ENCODE assay signal across 8 mouse cellular contexts in the genomic region with DNA sequence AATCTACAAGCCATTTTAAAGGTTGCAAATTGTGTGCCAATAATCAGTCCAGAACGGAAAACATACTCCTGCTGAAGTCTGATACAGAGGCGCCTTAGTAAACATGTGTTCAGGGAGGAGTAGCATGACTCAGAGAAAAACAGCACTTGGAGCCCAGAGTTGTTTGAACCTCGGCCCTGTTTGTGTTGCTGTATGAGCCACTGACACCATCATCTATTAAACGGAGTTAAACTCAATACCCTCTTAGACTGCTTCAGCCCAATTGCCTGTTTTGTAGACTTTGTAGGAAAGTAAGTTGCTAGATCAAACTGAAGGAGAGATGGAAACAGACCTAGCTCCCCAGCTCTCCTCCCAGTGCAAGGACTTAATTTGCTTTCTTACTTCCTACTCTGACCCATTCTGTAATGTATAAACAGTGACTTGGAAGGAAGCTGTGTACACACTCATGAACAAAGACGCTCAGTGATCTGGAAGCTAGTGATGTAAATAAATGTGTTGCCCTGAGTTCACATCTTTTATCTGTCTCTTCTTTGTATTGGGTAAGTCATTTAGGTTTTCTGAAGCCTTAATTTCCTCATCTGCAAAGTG. TPM values are rescaled to one million over a fixed set of nuclear protein-coding genes. Genes with fewer than 3 reads are reported as not detected.
DNase-seq lines count a peak whose midpoint lies in the region; ATAC-seq lines count a peak whose summit lies in the region.

No protein-coding gene starts in this region.

- peak; percentile 4 for ATAC-seq in hindbrain, embryonic 14.5 days (ENCODE audit: low FRiP score)
- ATAC-seq in monocyte, adult 5-6 weeks (replicated peaks; ENCODE audit: insufficient number of reproducible peaks, low FRiP score, low TSS enrichment, poor library complexity, severe bottlenecking) = no peak

- H3K36me3 ChIP-seq in hindbrain, embryonic 14.5 days (replicated peaks; ENCODE audit: control insufficient read depth, insufficient read depth) = no peaks in the 10 kb centered on the region

- WGBS in hindbrain, embryonic 14.5 days = 35% methylated on average over 5 of the region's 5 CpGs

- no peaks in the 10 kb centered on the region for H3K27me3 ChIP-seq in hindbrain, embryonic 14.5 days (ENCODE audit: control insufficient read depth, insufficient read depth, low read length)

- peak; percentile 4 to 6 for DNase-seq in adrenal gland, postnatal 4 days (ENCODE audit: low spot score in 2 of 2)
- no peak for DNase-seq in adrenal gland, adult (ENCODE audit: inconsistent age in 2 of 2, low spot score in 1 of 2)
- peak; percentile 15 to 50 for DNase-seq in urinary bladder, adult 18-20 months (ENCODE audit: low spot score in 2 of 2)
- DNase-seq in urinary bladder, postnatal 4 days (ENCODE audit: low spot score in 2 of 2) = no peak
- DNase-seq in hindbrain, embryonic 14.5 days (ENCODE audit: low spot score) = no peak
- DNase-seq in lung, postnatal 14 days = peak; percentile 29
- no peak for DNase-seq in left cerebral cortex, adult 9 months (ENCODE audit: low spot score in 2 of 2)

- H3K9ac ChIP-seq in hindbrain, embryonic 14.5 days = peak overlapping the region; percentile 86

- H3K27ac ChIP-seq in hindbrain, embryonic 14.5 days = peak overlapping the region; percentile 96

- H3K9me3 ChIP-seq in hindbrain, embryonic 14.5 days (ENCODE audit: control insufficient read depth, low read length) = no peaks in the 10 kb centered on the region

- H3K4me3 ChIP-seq in hindbrain, embryonic 14.5 days (replicated peaks; ENCODE audit: low read length) = peak overlapping the region; percentile 74

- H3K4me2 ChIP-seq in hindbrain, embryonic 14.5 days (replicated peaks) = peak overlapping the region; percentile 70

- H3K4me1 ChIP-seq in hindbrain, embryonic 14.5 days (replicated peaks; ENCODE audit: control insufficient read depth, insufficient read depth, low read length) = peaks cover 18% of the 10 kb centered on the region; the same call in 1 of the 2 replicates

RNA-seq across cellular contexts. Expression of gene Ibtk, which starts 0.9 kb away (rescaled TPM):
- 10 to 100 TPM; 47.5 to 50.4 TPM for total RNA-seq in adrenal gland, postnatal 4 days (2021)
- polyA plus RNA-seq in hindbrain, embryonic 14.5 days (2014; fragmentation: Nextera tagmentation; extraction: Ambion mirVana) = 37.3 and 39.0 TPM in 2 replicates
- total RNA-seq in monocyte, adult 5-6 weeks (2017) = 56.5 to 67.3 TPM (median 57.6 TPM) in 3 replicates

Comparison
In these comparisons a context has a peak if more than half of its experiments do, and no peak if none do; other contexts are left out.
1. DNase-seq: peak in adrenal gland, postnatal 4 days (2 of 2), urinary bladder, adult 18-20 months (2 of 2) and lung, postnatal 14 days (single experiment); none in adrenal gland, adult (0 of 2), urinary bladder, postnatal 4 days (0 of 2), hindbrain, embryonic 14.5 days (single experiment) and left cerebral cortex, adult 9 months (0 of 2).